Mouse (Mus musculus) midbrain, postnatal 0 days (tissue): ENCODE results near the gene Gm20671. TPM values are rescaled to one million over a fixed set of nuclear protein-coding genes. Genes with fewer than 3 reads are reported as not detected.

ENCODE experiments used
- ATAC-seq: fragments of 200-750 bp; cut with Nextera tagmentation; 2 replicates; pipeline ENCODE4 v1.8.0; 2017; ENCODE audit warnings: moderate number of reproducible peaks, mild to moderate bottlenecking, moderate TSS enrichment, moderate library complexity; ENCODE audit not compliant: low FRiP score
- DNase-seq: peaks from one replicate; pipeline ENCODE4 v3.0.0-alpha.2; 2015; ENCODE audit warnings: low spot score
- H3K27ac ChIP-seq: fragments of 300-500 bp; sonication (generic); 2 replicates; pipeline ENCODE4 v1.5.1; 2014; ENCODE audit warnings: low read depth, mild to moderate bottlenecking, low read length, mixed read lengths
- H3K27me3 ChIP-seq: fragments of 300-500 bp; sonication (generic); 2 replicates; pipeline ENCODE4 v1.6.1; 2014; ENCODE audit warnings: low read length, control low read depth, mixed read lengths; ENCODE audit not compliant: insufficient read depth
- H3K36me3 ChIP-seq: fragments of 300-500 bp; sonication (generic); 2 replicates; pipeline ENCODE4 v1.6.1; 2014; ENCODE audit warnings: low read length, control low read depth, mixed read lengths; ENCODE audit not compliant: insufficient read depth
- H3K4me1 ChIP-seq: fragments of 300-500 bp; sonication (generic); 2 replicates; pipeline ENCODE4 v1.6.1; 2014; ENCODE audit warnings: mild to moderate bottlenecking, control low read depth, antibody characterized with exemption, low read length, mixed read lengths; ENCODE audit not compliant: insufficient read depth
- H3K4me2 ChIP-seq: fragments of 300-500 bp; sonication (generic); 2 replicates; pipeline ENCODE4 v1.6.1; 2014; ENCODE audit warnings: low read depth, mild to moderate bottlenecking, low read length, mixed read lengths; ENCODE audit not compliant: poor library complexity, severe bottlenecking
- H3K4me3 ChIP-seq: fragments of 300-500 bp; sonication (generic); 2 replicates; pipeline ENCODE4 v1.5.1; 2014; ENCODE audit warnings: low read depth, mild to moderate bottlenecking, low read length, moderate library complexity
- H3K9ac ChIP-seq: fragments of 300-500 bp; sonication (generic); replicated peaks from 2 replicates; pipeline ENCODE4 v1.6.1; 2014; ENCODE audit warnings: mild to moderate bottlenecking, low read length, moderate library complexity, mixed read lengths; ENCODE audit not compliant: poor library complexity, severe bottlenecking
- H3K9me3 ChIP-seq: fragments of 300-500 bp; sonication (generic); 2 replicates; pipeline ENCODE4 v1.6.1; 2016; ENCODE audit warnings: low read length, control low read depth
- CTCF ChIP-seq: IDR thresholded peaks from 2 replicates; pipeline ENCODE4 v1.5.1; 2016; ENCODE audit warnings: antibody characterized with exemption, mild to moderate bottlenecking
- WGBS: fragments of 180-500 bp; shearing (Covaris S2); extraction: QIAGEN DNeasy Blood & Tissue Kit; methylation state at CpG from one replicate; pipeline ENCODE4 v1.1.7; 2014; 5-methylcytosine and 5-hydroxymethylcytosine counted together
- polyA plus RNA-seq: library from polyadenylated mRNA; unstranded; fragments of >200 nt; fragmentation: Nextera tagmentation; extraction: Ambion mirVana; gene quantifications from 2 replicates; pipeline ENCODE4 v1.2.1, GENCODE M21; 2015
- total RNA-seq: library from RNA; depleted of rRNA; stranded (reverse); fragments of >200 nt; gene quantifications from 2 replicates; pipeline ENCODE4 v1.2.3, GENCODE M21; 2014

Gm20671 gene
- total and polyA plus RNA-seq, 2 experiments from 2014 or later, result 7.0 TPM; not detected in 1

- ATAC-seq, result no peak
These were observed 104.6 kb downstream of the Gm20671 start for GRCm38 (mm10) chr5:32722263-32722662.

GRCm38 (mm10) chr5:32721316-32721715 lies 105.6 kb downstream of the Gm20671 start:
- no peak overlapping the region for H3K27ac ChIP-seq

More at GRCm38 (mm10) chr5:32722263-32722662, 104.6 kb downstream of the Gm20671 start:
- DNase-seq, result no peak
- H3K9me3 ChIP-seq, result no peaks in the 10 kb centered on the region
- WGBS, result 63% methylated on average over 7 of the region's 7 CpGs
- H3K9ac ChIP-seq, result no peak overlapping the region
- H3K36me3 ChIP-seq, result no peaks in the 10 kb centered on the region
- H3K27me3 ChIP-seq, result no peaks in the 10 kb centered on the region
- no peak for TF ChIP-seq CTCF
- no peaks in the 10 kb centered on the region for H3K4me1 ChIP-seq
- H3K27ac ChIP-seq, result no peak overlapping the region
- no peak overlapping the region for H3K4me2 ChIP-seq
- H3K4me3 ChIP-seq, result no peak overlapping the region

GRCm38 (mm10) chr5:32720416-32720815 lies 106.5 kb downstream of the Gm20671 start:
- DNase-seq (no peak), ATAC-seq (no peak)
- Histone ChIP-seq H3K27ac (no peak overlapping the region), H3K9me3 (no peaks in the 10 kb centered on the region), H3K9ac (no peak overlapping the region), H3K4me2 (no peak overlapping the region), H3K36me3 (no peaks in the 10 kb centered on the region), H3K4me1 (no peaks in the 10 kb centered on the region), H3K27me3 (no peaks in the 10 kb centered on the region), H3K4me3 (no peak overlapping the region)
- TF ChIP-seq CTCF, result no peak
- 82% methylated on average over 9 of the region's 9 CpGs for WGBS

More at GRCm38 (mm10) chr5:32721316-32721715, 105.6 kb downstream of the Gm20671 start:
- Histone ChIP-seq H3K27me3 (no peaks in the 10 kb centered on the region), H3K36me3 (no peaks in the 10 kb centered on the region), H3K4me3 (no peak overlapping the region), H3K4me1 (no peaks in the 10 kb centered on the region), H3K9ac (no peak overlapping the region), H3K9me3 (no peaks in the 10 kb centered on the region), H3K4me2 (no peak overlapping the region)
- TF ChIP-seq CTCF, result no peak
- ATAC-seq, result no peak
- DNase-seq, result no peak
- WGBS, result 64% methylated on average over 3 of the region's 3 CpGs

- TF ChIP-seq CTCF, result no peak
- H3K36me3 ChIP-seq, result no peaks in the 10 kb centered on the region
- H3K9ac ChIP-seq, result no peak overlapping the region
- no peak overlapping the region for H3K27ac ChIP-seq
- no peaks in the 10 kb centered on the region for H3K9me3 ChIP-seq
- H3K4me3 ChIP-seq, result no peak overlapping the region
- ATAC-seq (no peak), DNase-seq (no peak)
- no peaks in the 10 kb centered on the region for H3K27me3 ChIP-seq
- H3K4me1 ChIP-seq, result no peaks in the 10 kb centered on the region
- no peak overlapping the region for H3K4me2 ChIP-seq
- WGBS, result 71% methylated on average over 6 of the region's 6 CpGs
These were observed 108.0 kb downstream of the Gm20671 start for GRCm38 (mm10) chr5:32718916-32719315.

- Histone ChIP-seq H3K4me2 (no peak overlapping the region), H3K4me1 (0 out of 2 replicates have a peak, but pooled peaks cover 4% of the 10 kb centered on the region), H3K36me3 (no peaks in the 10 kb centered on the region), H3K9ac (no peak overlapping the region), H3K4me3 (no peak overlapping the region), H3K27ac (no peak overlapping the region), H3K9me3 (no peaks in the 10 kb centered on the region), H3K27me3 (no peaks in the 10 kb centered on the region)
- WGBS, result 52% methylated on average over 1 of the region's 1 CpGs
- DNase-seq (no peak), ATAC-seq (no peak)
- TF ChIP-seq CTCF, result no peak
These were observed 109.2 kb downstream of the Gm20671 start for GRCm38 (mm10) chr5:32717726-32718125.

- TF ChIP-seq CTCF, result peak; percentile 85
- ATAC-seq (peak; percentile 98), DNase-seq (peak; percentile 100)
- H3K36me3 ChIP-seq, result no peaks in the 10 kb centered on the region
- no peaks in the 10 kb centered on the region for H3K27me3 ChIP-seq
- H3K4me2 ChIP-seq, result peak overlapping the region; percentile 68
- no peaks in the 10 kb centered on the region for H3K9me3 ChIP-seq
- under 1% methylated on average over 55 of the region's 55 CpGs for WGBS
- peak overlapping the region; percentile 69 for H3K9ac ChIP-seq
- H3K27ac ChIP-seq, result peak overlapping the region; percentile 88
- H3K4me1 ChIP-seq, result 0 out of 2 replicates have a peak, but pooled peaks cover 6% of the 10 kb centered on the region
- H3K4me3 ChIP-seq, result peak overlapping the region; percentile 59
These were observed 113.0 kb downstream of the Gm20671 start for GRCm38 (mm10) chr5:32713703-32714467.
